Mouse (Mus musculus): Measurements from ENCODE around the gene Tmem120b.

Gene Tmem120b

GRCm38 (mm10) chr5:123128426-123129169, 60.4 kb downstream of the Tmem120b start:
- no peak for DNase-seq (ENCODE audit: low read depth, low spot score)

DNA sequence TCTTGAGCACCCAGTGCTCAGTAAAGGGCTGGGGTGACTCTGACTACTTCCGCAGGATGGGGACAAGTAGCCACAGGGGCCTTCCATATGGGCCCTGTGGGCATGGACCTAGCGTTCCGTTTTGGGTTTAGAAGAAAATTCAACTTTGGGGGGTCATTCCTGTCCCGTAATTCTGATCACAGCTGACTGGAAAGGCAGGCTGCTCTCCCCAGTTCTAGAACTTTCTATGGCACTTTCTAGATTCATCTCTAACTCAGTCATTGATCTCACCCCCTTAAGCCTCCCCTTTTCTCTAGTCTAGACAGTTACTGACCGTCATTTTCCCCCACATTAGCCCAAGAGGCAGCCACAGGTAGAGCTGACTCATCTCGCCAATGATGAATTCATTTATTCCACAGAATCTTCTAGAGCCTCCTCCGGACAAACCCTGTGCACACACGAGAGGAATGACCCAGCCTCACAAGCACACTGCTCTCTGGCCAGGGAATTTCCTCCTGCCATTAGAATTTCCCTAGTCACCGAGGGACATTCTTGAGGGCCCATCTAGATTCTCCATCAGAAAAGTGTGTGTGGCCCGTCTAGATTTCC, 61.0 kb downstream of the Tmem120b start:
- DNase-seq (ENCODE audit: low read depth, low spot score) = no peak

- no peak for DNase-seq (ENCODE audit: low read depth, low spot score)
Measured at GRCm38 (mm10) chr5:123130030-123130813, 62.0 kb downstream of the Tmem120b start.

DNA sequence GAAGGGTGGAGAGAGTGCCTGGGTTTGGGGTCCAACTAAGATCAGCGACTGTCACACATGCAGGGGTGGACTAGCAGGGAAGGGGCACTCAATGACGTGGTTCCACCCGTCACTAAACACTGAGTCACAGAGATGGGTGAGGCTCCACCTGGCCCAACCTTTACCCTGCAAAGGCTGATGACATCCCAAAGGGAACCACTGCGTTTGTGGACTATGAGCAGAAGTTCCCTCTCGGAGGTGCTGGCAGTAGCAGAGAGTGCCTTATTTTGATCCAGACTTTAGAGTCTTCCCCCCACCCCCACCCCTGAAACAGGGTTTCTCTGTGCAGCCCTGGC, 62.6 kb downstream of the Tmem120b start:
- DNase-seq (ENCODE audit: low read depth, low spot score) = no peak

GRCm38 (mm10) chr5:123132308-123133071, 64.3 kb downstream of the Tmem120b start, which contains the start of gene Rhof:
Rhof (minus strand) TSS chr5:123132692.
- DNase-seq (ENCODE audit: low read depth, low spot score) = no peak

GRCm38 (mm10) chr5:123133083-123133783, 65.0 kb downstream of the Tmem120b start:
- no peak for DNase-seq (ENCODE audit: low read depth, low spot score)

DNA sequence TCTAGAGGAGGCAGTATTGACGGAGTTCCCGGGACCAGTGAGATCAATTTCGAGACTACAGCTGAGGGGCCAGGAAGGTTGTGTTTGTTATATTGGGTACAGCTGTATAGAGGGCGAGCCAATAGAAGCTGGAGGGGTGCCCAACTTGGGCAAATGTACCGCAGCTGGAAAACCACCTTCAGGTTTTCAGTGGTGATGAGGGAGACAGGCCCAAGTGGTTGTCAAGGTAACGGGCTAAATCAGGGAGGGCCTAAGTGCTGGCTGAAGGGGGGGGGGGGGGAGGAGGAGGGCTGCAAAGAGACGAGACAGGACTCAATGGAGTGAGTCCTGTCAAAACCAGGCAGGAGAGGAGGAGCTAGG, 65.5 kb downstream of the Tmem120b start:
- DNase-seq (ENCODE audit: low read depth, low spot score) = no peak

- no peak for DNase-seq (ENCODE audit: low read depth, low spot score)
Measured at GRCm38 (mm10) chr5:123134186-123134874, 66.1 kb downstream of the Tmem120b start.

- DNase-seq (ENCODE audit: low read depth, low spot score) = no peak
Measured at GRCm38 (mm10) chr5:123134875-123135382, 66.7 kb downstream of the Tmem120b start.

- no peak for DNase-seq (ENCODE audit: low read depth, low spot score)
Measured at GRCm38 (mm10) chr5:123135471-123136360, 67.5 kb downstream of the Tmem120b start.

- DNase-seq (ENCODE audit: low read depth, low spot score) = no peak
Measured at GRCm38 (mm10) chr5:123136361-123137043, 68.3 kb downstream of the Tmem120b start.

DNA sequence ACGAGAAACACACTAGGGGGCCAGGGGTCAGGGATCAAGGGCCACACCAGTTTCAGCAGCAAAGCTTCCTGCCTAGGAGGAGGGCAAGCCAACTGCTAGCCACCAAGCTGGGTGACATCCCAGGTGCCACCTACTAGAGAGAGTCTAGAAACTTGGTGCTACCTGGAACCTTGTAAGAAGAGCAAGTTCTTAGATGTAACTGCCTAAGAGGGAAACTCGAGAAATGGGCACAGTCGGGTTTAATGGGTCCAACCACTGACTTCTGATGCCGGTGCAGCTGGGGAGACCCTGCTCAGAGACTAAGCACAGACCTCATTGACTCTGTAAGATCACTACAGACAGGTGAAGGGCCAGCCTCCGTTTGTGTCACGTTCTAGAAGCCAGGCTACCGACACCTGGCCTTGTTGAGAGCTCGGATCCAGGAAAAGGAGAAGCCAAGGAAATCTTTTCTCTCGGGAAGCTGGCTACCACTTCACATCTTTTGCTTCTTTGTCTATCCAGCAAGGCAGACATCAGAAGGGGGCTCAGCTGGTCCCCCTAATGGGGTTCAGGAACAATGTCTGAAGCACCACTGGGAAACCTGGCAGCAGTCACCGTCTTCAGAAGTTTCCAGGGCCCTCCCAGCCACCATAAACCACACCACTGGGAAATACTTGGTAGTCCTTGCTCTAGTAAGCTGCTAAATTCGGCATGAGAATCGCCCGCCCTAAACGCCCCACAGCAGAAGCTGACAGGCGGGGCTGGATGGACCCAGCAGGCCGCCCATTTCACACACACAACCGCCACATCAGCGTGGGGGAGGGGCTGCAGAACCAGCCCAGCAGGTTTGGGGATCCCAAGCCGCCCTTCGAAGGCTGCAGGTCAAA, 69.1 kb downstream of the Tmem120b start:
- DNase-seq (ENCODE audit: low read depth, low spot score) = no peak

DNA sequence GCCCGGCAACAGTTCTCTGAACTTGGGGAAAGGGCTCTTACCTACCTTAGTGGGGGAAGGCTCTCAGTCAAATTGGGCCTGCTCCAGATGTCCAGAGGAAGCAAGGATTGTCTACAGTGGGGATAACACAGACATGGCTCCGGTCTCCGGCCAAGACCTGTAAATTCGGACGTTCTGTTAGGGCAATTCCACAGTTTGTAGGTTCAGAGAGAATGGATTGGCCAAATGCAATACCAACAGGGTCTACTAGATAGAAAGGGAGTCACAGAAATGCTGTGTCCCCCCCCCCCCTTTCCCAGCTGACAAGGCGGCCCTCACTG, 69.7 kb downstream of the Tmem120b start:
- no peak for DNase-seq (ENCODE audit: low read depth, low spot score)

DNA sequence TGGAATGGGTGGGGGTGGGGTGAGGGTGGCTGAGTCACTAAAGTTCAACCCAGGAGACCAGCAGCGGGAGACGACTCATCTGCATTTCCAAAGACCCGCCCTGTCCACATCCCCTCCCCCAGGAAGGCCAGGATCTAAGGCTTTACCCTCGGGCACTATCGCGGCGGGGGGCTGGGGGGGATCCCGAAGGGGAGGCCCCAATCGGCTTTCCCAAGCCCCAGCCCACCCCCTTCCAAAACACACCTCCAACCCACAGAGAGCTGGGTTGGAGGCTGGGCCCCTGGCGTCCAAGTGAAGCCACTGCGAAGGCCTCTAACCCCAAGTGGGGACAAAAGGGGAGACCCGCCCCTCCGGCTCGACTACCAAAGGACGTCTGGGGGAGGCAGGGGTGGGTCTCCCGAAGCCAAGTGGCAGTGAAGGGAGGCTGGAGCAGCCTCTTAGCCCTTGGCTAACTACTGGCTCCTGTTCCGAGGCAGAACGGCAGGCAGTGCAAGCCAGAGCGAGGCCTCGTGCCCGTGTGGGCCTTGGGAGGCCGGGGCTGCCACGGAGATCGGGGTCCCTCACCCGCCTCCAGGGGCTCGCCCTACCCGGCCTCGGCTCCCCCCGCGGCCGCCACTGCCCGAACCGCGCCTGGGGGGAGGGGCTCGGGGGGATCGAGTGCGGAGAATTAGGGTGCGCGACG, 70.2 kb downstream of the Tmem120b start:
- DNase-seq (ENCODE audit: low read depth, low spot score) = no peak

DNA sequence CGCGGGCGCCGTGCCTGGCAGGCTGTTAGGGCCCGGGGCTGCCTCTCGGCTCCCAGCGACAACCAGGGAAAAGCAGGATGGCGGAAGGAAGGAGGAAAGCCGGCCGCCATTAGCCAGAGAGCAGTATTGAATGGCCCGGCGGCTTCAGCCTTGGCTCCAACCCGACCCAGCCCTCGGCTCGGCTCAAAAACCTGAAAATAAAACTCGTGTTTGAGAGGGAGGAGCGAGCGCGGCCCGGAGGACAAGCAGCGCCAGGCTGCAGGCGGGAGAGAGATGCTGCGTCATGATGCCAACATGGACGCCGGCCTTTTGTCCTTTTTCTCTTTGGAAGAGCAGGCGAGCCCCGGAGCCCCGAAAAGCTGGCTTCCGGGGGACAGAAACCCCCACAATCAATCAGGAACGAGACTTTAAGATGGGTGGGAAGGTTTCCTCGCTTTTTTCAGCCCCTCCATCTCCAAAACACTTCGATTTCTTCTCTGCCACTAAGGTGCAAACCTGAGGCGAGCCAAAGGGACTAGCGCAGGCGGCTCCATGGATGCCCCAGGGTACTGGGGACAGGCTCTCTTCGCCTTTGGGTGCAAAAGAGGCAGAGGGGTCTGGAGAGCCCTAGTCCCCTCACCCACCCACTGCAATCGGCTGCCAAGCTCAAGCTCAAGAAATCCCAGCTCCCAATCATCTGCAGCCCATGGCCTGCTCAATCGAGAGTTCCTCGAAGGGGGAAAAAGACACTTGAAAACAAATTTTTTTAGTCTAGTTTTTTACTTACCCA, 70.9 kb downstream of the Tmem120b start:
- DNase-seq (ENCODE audit: low read depth, low spot score) = no peak

DNA sequence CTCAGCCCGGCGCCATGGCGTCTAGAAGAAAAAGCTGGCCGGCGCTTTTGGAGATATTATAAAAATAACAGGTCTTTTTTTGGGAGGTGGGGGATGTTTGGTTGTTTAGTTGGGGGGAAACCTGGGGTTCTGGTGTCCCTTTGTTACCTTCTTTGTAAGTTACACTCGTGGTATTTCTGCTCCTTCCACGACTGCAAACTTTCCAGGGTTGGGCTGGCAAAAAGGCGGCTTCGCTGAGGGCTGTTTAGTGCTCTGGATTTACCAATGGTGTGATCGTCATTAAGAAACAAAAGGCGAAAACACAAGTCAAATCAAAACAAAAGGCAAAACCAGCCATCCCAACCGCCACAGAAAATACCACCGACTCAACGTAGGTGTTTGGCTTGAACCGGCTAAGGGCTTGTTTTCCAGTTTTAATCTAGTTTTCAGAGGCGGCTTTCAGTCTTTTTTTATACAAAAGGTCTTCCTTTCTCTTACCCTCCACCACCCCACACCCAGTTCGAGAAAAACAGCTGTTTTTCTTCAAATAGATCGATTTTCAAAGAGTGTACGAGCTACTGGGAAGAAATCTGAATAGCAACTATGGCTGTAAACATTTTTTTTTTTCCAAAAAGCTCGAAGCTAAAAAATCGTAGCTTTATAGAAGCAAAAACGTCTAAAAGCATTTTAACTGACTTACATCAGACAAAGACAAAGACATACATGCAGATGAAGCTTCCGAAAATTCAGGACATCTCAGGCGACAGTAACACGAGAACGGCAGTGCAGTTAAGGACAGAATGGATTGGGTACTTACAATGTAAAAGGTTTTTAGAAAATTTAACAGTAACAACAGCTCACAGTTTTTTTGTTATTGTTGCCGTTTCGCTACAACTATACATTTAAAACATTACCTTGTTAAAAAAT, 71.8 kb downstream of the Tmem120b start:
- DNase-seq (ENCODE audit: low read depth, low spot score) = no peak
